Mouse (Mus musculus) MEL (cell line): ENCODE results near the gene Krt33b.

Source experiments
- CTCF ChIP-seq, 3 experiments: IDR thresholded peaks in 2 of 3; conservative IDR thresholded peaks in 1 of 3; 2 replicates each; pipeline ENCODE4 v1.5.1; 2011 to 2012; ENCODE audit warnings: low read length in 3 of 3, low read depth in 2 of 3, mild to moderate bottlenecking in 2 of 3, improper control_type of control experiment in 1 of 3, inconsistent platforms in 1 of 3, mixed read lengths in 1 of 3, moderate library complexity in 1 of 3; ENCODE audit not compliant: control insufficient read depth in 1 of 3, insufficient read depth in 1 of 3, poor library complexity in 1 of 3, severe bottlenecking in 1 of 3
- ETS1 ChIP-seq: IDR thresholded peaks from 2 replicates; pipeline ENCODE4 v1.6.1; 2012; ENCODE audit warnings: low read depth, mild to moderate bottlenecking, inconsistent platforms, low read length, improper control_type of control experiment, moderate library complexity
- GABPA ChIP-seq: IDR thresholded peaks from 2 replicates; pipeline ENCODE4 v1.6.1; 2012; ENCODE audit warnings: low read depth, mild to moderate bottlenecking, inconsistent platforms, low read length, improper control_type of control experiment, moderate library complexity
- HCFC1 ChIP-seq: IDR thresholded peaks from 2 replicates; pipeline ENCODE4 v1.6.1; 2012; ENCODE audit warnings: low read depth, mild to moderate bottlenecking, inconsistent platforms, low read length, improper control_type of control experiment, moderate library complexity
- MAX ChIP-seq: IDR thresholded peaks from 2 replicates; pipeline ENCODE4 v1.6.1; 2011; ENCODE audit warnings: low read length, improper control_type of control experiment
- MYB ChIP-seq: IDR thresholded peaks from 2 replicates; pipeline ENCODE4 v1.6.1; 2011; ENCODE audit warnings: mild to moderate bottlenecking, low read depth, low read length, improper control_type of control experiment
- POLR2A ChIP-seq, 2 experiments: IDR thresholded peaks; 2 replicates each; pipeline ENCODE4 v1.6.1; 2011 to 2012; ENCODE audit warnings: low read length in 2 of 2, mild to moderate bottlenecking in 2 of 2, control low read depth in 1 of 2, improper control_type of control experiment in 1 of 2, low read depth in 1 of 2, moderate library complexity in 1 of 2; ENCODE audit not compliant: control insufficient read depth in 1 of 2, insufficient read depth in 1 of 2, poor library complexity in 1 of 2
- POLR2AphosphoS2 ChIP-seq: IDR thresholded peaks from 2 replicates; pipeline ENCODE4 v1.6.1; 2011; ENCODE audit warnings: low read length, improper control_type of control experiment
- POLR2AphosphoS5 ChIP-seq: IDR thresholded peaks from 2 replicates; pipeline ENCODE4 v1.6.1; 2012; ENCODE audit warnings: low read depth, borderline replicate concordance, mild to moderate bottlenecking, inconsistent platforms, low read length, moderate library complexity, mixed read lengths
- TAL1 ChIP-seq: IDR thresholded peaks from 2 replicates; pipeline ENCODE4 v1.6.1; 2012; ENCODE audit warnings: mild to moderate bottlenecking, inconsistent platforms, low read length, moderate library complexity, mixed read lengths

DNA sequence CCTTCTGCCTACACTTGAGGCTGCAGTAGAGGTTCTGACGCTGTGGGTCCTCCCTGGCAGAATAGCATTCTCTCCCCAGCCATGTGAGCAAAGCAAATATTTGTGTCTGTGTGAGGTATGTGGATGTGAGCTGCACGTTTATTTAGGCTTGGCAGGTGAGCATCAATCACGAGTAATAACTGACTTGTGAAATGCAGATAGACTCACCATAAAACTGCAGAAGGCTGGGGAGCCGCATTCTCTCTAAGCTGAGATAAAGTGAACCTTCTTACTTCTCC, 35.3 kb downstream of the Krt33b start:
- TF ChIP-seq CTCF (IDR thresholded peaks at IDR 0.05 in 2 of 3, conservative IDR thresholded peaks at IDR 0.05 in 1 of 3; ENCODE audit: control insufficient read depth in 1 of 3, insufficient read depth in 1 of 3, low read depth in 2 of 3, low read length in 3 of 3, poor library complexity in 1 of 3, severe bottlenecking in 1 of 3) (no peak), POLR2A (IDR thresholded peaks at IDR 0.05; ENCODE audit: control insufficient read depth in 1 of 2, insufficient read depth in 1 of 2, low read depth in 1 of 2, low read length in 2 of 2, poor library complexity in 1 of 2) (no peak), POLR2AphosphoS2 (no peak), POLR2AphosphoS5 (no peak), MYB (no peak), HCFC1 (no peak), ETS1 (no peak), GABPA (no peak), MAX (no peak), TAL1 (no peak)
